Comparison of ENCODE assay signal across 10 mouse cellular contexts in genomic region chr16:4646831-4647230, GRCm38 (mm10). TPM values are rescaled to one million over a fixed set of nuclear protein-coding genes. Genes with fewer than 3 reads are reported as not detected.
A peak's percentile ranks its signal among the peaks of the same experiment; 100 is the strongest.
DNase-seq lines count a peak whose midpoint lies in the region; ATAC-seq and TF ChIP-seq lines count a peak whose summit lies in the region.
"Had no signal": no experiment of that assay in that cellular context is flagged by ENCODE, and none has a peak within 500 bp of the region (broad histone marks: within the 10 kb centered on the region; RNA-seq: fewer than 3 reads in every experiment).

No protein-coding gene starts in this region.

- 94% methylated on average over 4 of the region's 4 CpGs for WGBS in cerebellum, adult 2 months
- 57% methylated on average over 4 of the region's 4 CpGs for WGBS in kidney, embryonic 15.5 days
- WGBS in embryonic facial prominence, embryonic 12.5 days: 60% methylated on average over 4 of the region's 4 CpGs
- WGBS in limb, embryonic 10.5 days: 69% methylated on average over 4 of the region's 4 CpGs
- 82% methylated on average over 4 of the region's 4 CpGs for WGBS in forebrain, embryonic 12.5 days

- intact Hi-C loops in left cerebral cortex, postnatal 14 days (cut with DNase I): no loop called here

- no peak overlapping the region for H3K9ac ChIP-seq in kidney, embryonic 15.5 days
- peak overlapping the region; percentile 11; the same call in 1 of the 2 replicates for H3K9ac ChIP-seq in embryonic facial prominence, embryonic 12.5 days
- H3K9ac ChIP-seq in forebrain, embryonic 12.5 days: no peak overlapping the region

- TF ChIP-seq CTCF in cerebellum, adult 2 months (IDR thresholded peaks at IDR 0.05; ENCODE audit: borderline replicate concordance, insufficient read depth, low read depth, low read length): no peak

- H3K27me3 ChIP-seq in cerebellum, adult 2 months (ENCODE audit: control insufficient read depth, insufficient read depth, low read length): no peaks in the 10 kb centered on the region
- H3K27me3 ChIP-seq in kidney, embryonic 15.5 days: no peaks in the 10 kb centered on the region
- no peaks in the 10 kb centered on the region for H3K27me3 ChIP-seq in embryonic facial prominence, embryonic 12.5 days
- no peaks in the 10 kb centered on the region for H3K27me3 ChIP-seq in limb, embryonic 10.5 days (ENCODE audit: low read depth, poor library complexity, severe bottlenecking)
- no peaks in the 10 kb centered on the region for H3K27me3 ChIP-seq in forebrain, embryonic 12.5 days
- H3K27me3 ChIP-seq: neural tube, embryonic 13.5 days had no signal

- DNase-seq in cerebellum, adult 11-12 months: peak; percentile 11
- no peak for DNase-seq in cerebellum, adult 2 months
- no peak for DNase-seq in kidney, adult 11 months
- no peak for DNase-seq in limb, embryonic 10.5 days (ENCODE audit: low spot score)
- DNase-seq in left cerebral cortex, postnatal 14 days (ENCODE audit: low spot score in 2 of 2): no peak

- no peaks in the 10 kb centered on the region for H3K9me3 ChIP-seq in kidney, embryonic 15.5 days (replicated peaks)
- H3K9me3 ChIP-seq in embryonic facial prominence, embryonic 12.5 days: no peaks in the 10 kb centered on the region
- H3K9me3 ChIP-seq in limb, embryonic 10.5 days (replicated peaks): no peaks in the 10 kb centered on the region
- H3K9me3 ChIP-seq in forebrain, embryonic 12.5 days: no peaks in the 10 kb centered on the region
- H3K9me3 ChIP-seq: midbrain, embryonic 10.5 days; neural tube, embryonic 13.5 days had no signal

- TF ChIP-seq POLR2A in cerebellum, adult 2 months (IDR thresholded peaks at IDR 0.05; ENCODE audit: borderline replicate concordance, insufficient read depth, low read length): no peak

- ATAC-seq in kidney, embryonic 15.5 days (replicated peaks; ENCODE audit: low FRiP score): no peak
- no peak for ATAC-seq in embryonic facial prominence, embryonic 12.5 days (ENCODE audit: insufficient number of reproducible peaks, insufficient read depth, low FRiP score, low TSS enrichment)
- no peak for ATAC-seq in forebrain, embryonic 12.5 days (ENCODE audit: low FRiP score)

- H3K4me3 ChIP-seq in cerebellum, adult 2 months (replicated peaks; ENCODE audit: insufficient read depth, low read depth, low read length): no peak overlapping the region
- H3K4me3 ChIP-seq in kidney, embryonic 15.5 days (replicated peaks): no peak overlapping the region
- no peak overlapping the region for H3K4me3 ChIP-seq in embryonic facial prominence, embryonic 12.5 days
- H3K4me3 ChIP-seq in limb, embryonic 10.5 days: no peak overlapping the region
- no peak overlapping the region for H3K4me3 ChIP-seq in forebrain, embryonic 12.5 days (replicated peaks)
- H3K4me3 ChIP-seq: midbrain, embryonic 10.5 days; neural tube, embryonic 13.5 days had no signal

- H3K36me3 ChIP-seq in kidney, embryonic 15.5 days: peaks cover 63% of the 10 kb centered on the region
- H3K36me3 ChIP-seq in embryonic facial prominence, embryonic 12.5 days: peaks cover 32% of the 10 kb centered on the region
- H3K36me3 ChIP-seq in limb, embryonic 10.5 days: peaks cover 98% of the 10 kb centered on the region
- H3K36me3 ChIP-seq in forebrain, embryonic 12.5 days (replicated peaks): peaks cover 19% of the 10 kb centered on the region

- H3K27ac ChIP-seq in cerebellum, adult 2 months (ENCODE audit: insufficient read depth, low read length): no peak overlapping the region
- peak overlapping the region; percentile 85 for H3K27ac ChIP-seq in kidney, embryonic 15.5 days
- H3K27ac ChIP-seq in embryonic facial prominence, embryonic 12.5 days: peak overlapping the region; percentile 82
- peak overlapping the region; percentile 95; the same call in 1 of the 2 replicates for H3K27ac ChIP-seq in limb, embryonic 10.5 days
- no peak overlapping the region for H3K27ac ChIP-seq in forebrain, embryonic 12.5 days

- 0 out of 2 replicates have a peak overlapping the region, but pooled peaks have one; percentile 15 for H3K4me2 ChIP-seq in kidney, embryonic 15.5 days
- peak overlapping the region; percentile 8; the same call in 1 of the 2 replicates for H3K4me2 ChIP-seq in embryonic facial prominence, embryonic 12.5 days (replicated peaks)
- no peak overlapping the region for H3K4me2 ChIP-seq in forebrain, embryonic 12.5 days
- H3K4me2 ChIP-seq: neural tube, embryonic 13.5 days had no signal

- peaks cover 20% of the 10 kb centered on the region for H3K4me1 ChIP-seq in cerebellum, adult 2 months (ENCODE audit: control insufficient read depth, insufficient read depth, low read length)
- peaks cover 82% of the 10 kb centered on the region for H3K4me1 ChIP-seq in kidney, embryonic 15.5 days
- H3K4me1 ChIP-seq in embryonic facial prominence, embryonic 12.5 days: peaks cover 88% of the 10 kb centered on the region
- peaks cover 100% of the 10 kb centered on the region for H3K4me1 ChIP-seq in limb, embryonic 10.5 days
- H3K4me1 ChIP-seq in forebrain, embryonic 12.5 days: peaks cover 26% of the 10 kb centered on the region

RNA-seq across cellular contexts. Expression of gene Dnaja3, which starts 7.0 kb away (rescaled TPM):
- 60.6 and 64.0 TPM in 2 replicates for polyA plus RNA-seq in cerebellum, adult 2 months (2012; rRNA removed)
- 77.7 and 81.4 TPM in 2 replicates for polyA plus RNA-seq in kidney, embryonic 15.5 days (2015; fragmentation: Nextera tagmentation; extraction: Ambion mirVana)
- polyA plus RNA-seq in embryonic facial prominence, embryonic 12.5 days (2016; fragmentation: Nextera tagmentation; extraction: Ambion mirVana): 57.1 and 59.8 TPM in 2 replicates
- polyA plus RNA-seq in limb, embryonic 10.5 days (2016; fragmentation: Nextera tagmentation; extraction: Ambion mirVana): 64.1 and 70.2 TPM in 2 replicates
- 10 to 100 TPM; 63.6 to 65.9 TPM for total RNA-seq in left cerebral cortex, postnatal 14 days (2021)
- 51.4 and 58.0 TPM in 2 replicates for polyA plus RNA-seq in forebrain, embryonic 12.5 days (2016; fragmentation: Nextera tagmentation; extraction: Ambion mirVana)

RNA-seq across cellular contexts. Expression of gene Vasn, which starts 7.1 kb away (rescaled TPM):
- 6.4 and 6.5 TPM in 2 replicates for polyA plus RNA-seq in cerebellum, adult 2 months (2012; rRNA removed)
- 22.7 and 23.5 TPM in 2 replicates for polyA plus RNA-seq in kidney, embryonic 15.5 days (2015; fragmentation: Nextera tagmentation; extraction: Ambion mirVana)
- 23.4 and 24.1 TPM in 2 replicates for polyA plus RNA-seq in embryonic facial prominence, embryonic 12.5 days (2016; fragmentation: Nextera tagmentation; extraction: Ambion mirVana)
- 22.5 and 28.3 TPM in 2 replicates for polyA plus RNA-seq in limb, embryonic 10.5 days (2016; fragmentation: Nextera tagmentation; extraction: Ambion mirVana)
- total RNA-seq in left cerebral cortex, postnatal 14 days (2021): 10 to 100 TPM in 1 of 2 experiments, 1 to 10 TPM in 1; 8.3 to 10.9 TPM
- polyA plus RNA-seq in forebrain, embryonic 12.5 days (2016; fragmentation: Nextera tagmentation; extraction: Ambion mirVana): 5.2 and 6.8 TPM in 2 replicates

RNA-seq across cellular contexts. Expression of gene Pam16, which starts 22.0 kb away (rescaled TPM):
- 121 and 132 TPM in 2 replicates for polyA plus RNA-seq in cerebellum, adult 2 months (2012; rRNA removed)
- polyA plus RNA-seq in kidney, embryonic 15.5 days (2015; fragmentation: Nextera tagmentation; extraction: Ambion mirVana): 90.1 and 92.6 TPM in 2 replicates
- polyA plus RNA-seq in embryonic facial prominence, embryonic 12.5 days (2016; fragmentation: Nextera tagmentation; extraction: Ambion mirVana): 96.4 and 104 TPM in 2 replicates
- 108 and 113 TPM in 2 replicates for polyA plus RNA-seq in limb, embryonic 10.5 days (2016; fragmentation: Nextera tagmentation; extraction: Ambion mirVana)
- total RNA-seq in left cerebral cortex, postnatal 14 days (2021): 10 to 100 TPM; 81.6 to 82.8 TPM
- 114 TPM in 2 replicates for polyA plus RNA-seq in forebrain, embryonic 12.5 days (2016; fragmentation: Nextera tagmentation; extraction: Ambion mirVana)

RNA-seq across cellular contexts. Expression of gene Coro7, which starts 32.7 kb away (rescaled TPM):
- polyA plus RNA-seq in cerebellum, adult 2 months (2012; rRNA removed): 85.9 and 86.1 TPM in 2 replicates
- polyA plus RNA-seq in kidney, embryonic 15.5 days (2015; fragmentation: Nextera tagmentation; extraction: Ambion mirVana): 19.8 and 22.0 TPM in 2 replicates
- polyA plus RNA-seq in embryonic facial prominence, embryonic 12.5 days (2016; fragmentation: Nextera tagmentation; extraction: Ambion mirVana): 18.2 and 23.1 TPM in 2 replicates
- 21.8 and 22.9 TPM in 2 replicates for polyA plus RNA-seq in limb, embryonic 10.5 days (2016; fragmentation: Nextera tagmentation; extraction: Ambion mirVana)
- total RNA-seq in left cerebral cortex, postnatal 14 days (2021): 10 to 100 TPM; 81.1 to 93.9 TPM
- 13.5 and 18.5 TPM in 2 replicates for polyA plus RNA-seq in forebrain, embryonic 12.5 days (2016; fragmentation: Nextera tagmentation; extraction: Ambion mirVana)

RNA-seq across cellular contexts. Expression of gene Glis2, which starts 52.3 kb away (rescaled TPM):
- polyA plus RNA-seq in cerebellum, adult 2 months (2012; rRNA removed): 16.0 and 19.5 TPM in 2 replicates
- polyA plus RNA-seq in kidney, embryonic 15.5 days (2015; fragmentation: Nextera tagmentation; extraction: Ambion mirVana): 41.2 and 43.8 TPM in 2 replicates
- polyA plus RNA-seq in embryonic facial prominence, embryonic 12.5 days (2016; fragmentation: Nextera tagmentation; extraction: Ambion mirVana): 33.0 and 33.4 TPM in 2 replicates
- 27.0 and 30.7 TPM in 2 replicates for polyA plus RNA-seq in limb, embryonic 10.5 days (2016; fragmentation: Nextera tagmentation; extraction: Ambion mirVana)
- total RNA-seq in left cerebral cortex, postnatal 14 days (2021): 10 to 100 TPM; 16.3 to 18.0 TPM
- 22.0 and 26.6 TPM in 2 replicates for polyA plus RNA-seq in forebrain, embryonic 12.5 days (2016; fragmentation: Nextera tagmentation; extraction: Ambion mirVana)

Comparison
In these comparisons a context has a peak if more than half of its experiments do, and no peak if none do; other contexts are left out.
1. H3K27ac ChIP-seq: peak in kidney, embryonic 15.5 days (single experiment), embryonic facial prominence, embryonic 12.5 days (single experiment) and limb, embryonic 10.5 days (single experiment); none in cerebellum, adult 2 months (single experiment) and forebrain, embryonic 12.5 days (single experiment).